Mouse (Mus musculus) thymus, adult 2 months (tissue): ENCODE measurements around the gene Slit2. TPM values are rescaled to one million over a fixed set of nuclear protein-coding genes. Genes with fewer than 3 reads are reported as not detected.

ENCODE experiments used
- DNase-seq: peaks from one replicate; pipeline ENCODE4 v3.0.0; 2021
- H3K27ac ChIP-seq: fragments of 200-500 bp; 2 replicates; pipeline ENCODE4 v1.5.1; 2012; ENCODE audit warnings: low read length, control low read depth; ENCODE audit not compliant: control insufficient read depth, insufficient read depth
- H3K27me3 ChIP-seq: fragments of 200-500 bp; 2 replicates; pipeline ENCODE4 v1.6.1; 2012; ENCODE audit warnings: mild to moderate bottlenecking, low read length, moderate library complexity, mixed read lengths; ENCODE audit not compliant: control insufficient read depth, insufficient read depth
- H3K36me3 ChIP-seq: fragments of 200-500 bp; 2 replicates; pipeline ENCODE4 v1.6.1; 2012; ENCODE audit warnings: mild to moderate bottlenecking, low read length, moderate library complexity; ENCODE audit not compliant: control insufficient read depth, insufficient read depth
- H3K4me1 ChIP-seq: fragments of 200-500 bp; replicated peaks from 2 replicates; pipeline ENCODE4 v1.6.1; 2012; ENCODE audit warnings: low read length; ENCODE audit not compliant: control insufficient read depth, insufficient read depth
- H3K4me3 ChIP-seq: fragments of 200-500 bp; 2 replicates; pipeline ENCODE4 v1.5.1; 2012; ENCODE audit warnings: mild to moderate bottlenecking, low read length, control low read depth, moderate library complexity; ENCODE audit not compliant: control insufficient read depth, insufficient read depth
- CTCF ChIP-seq: fragments of 200-500 bp; IDR thresholded peaks from 2 replicates; pipeline ENCODE4 v1.5.1; 2012; ENCODE audit warnings: mild to moderate bottlenecking, control low read depth, low read length, moderate library complexity, borderline replicate concordance; ENCODE audit not compliant: control insufficient read depth, poor library complexity, insufficient read depth; ENCODE audit errors: extremely low read depth
- POLR2A ChIP-seq: fragments of 200-500 bp; IDR thresholded peaks from 2 replicates; pipeline ENCODE4 v1.6.1; 2012; ENCODE audit warnings: mild to moderate bottlenecking, low read length, control low read depth, moderate library complexity; ENCODE audit not compliant: control insufficient read depth, poor library complexity, insufficient read depth; ENCODE audit errors: extremely low read depth
- WGBS: fragments of 180-500 bp; shearing (Covaris S2); methylation state at CpG from one replicate; pipeline ENCODE4 v1.1.7; 2018; 5-methylcytosine and 5-hydroxymethylcytosine counted together
- polyA plus RNA-seq: library from polyadenylated mRNA; depleted of rRNA; stranded (reverse); fragments of >200 nt; gene quantifications from 2 replicates; pipeline ENCODE4 v1.2.3, GENCODE M21; 2012

Slit2 gene
- polyA plus RNA-seq, 1 experiment = 0.73 TPM

DNA sequence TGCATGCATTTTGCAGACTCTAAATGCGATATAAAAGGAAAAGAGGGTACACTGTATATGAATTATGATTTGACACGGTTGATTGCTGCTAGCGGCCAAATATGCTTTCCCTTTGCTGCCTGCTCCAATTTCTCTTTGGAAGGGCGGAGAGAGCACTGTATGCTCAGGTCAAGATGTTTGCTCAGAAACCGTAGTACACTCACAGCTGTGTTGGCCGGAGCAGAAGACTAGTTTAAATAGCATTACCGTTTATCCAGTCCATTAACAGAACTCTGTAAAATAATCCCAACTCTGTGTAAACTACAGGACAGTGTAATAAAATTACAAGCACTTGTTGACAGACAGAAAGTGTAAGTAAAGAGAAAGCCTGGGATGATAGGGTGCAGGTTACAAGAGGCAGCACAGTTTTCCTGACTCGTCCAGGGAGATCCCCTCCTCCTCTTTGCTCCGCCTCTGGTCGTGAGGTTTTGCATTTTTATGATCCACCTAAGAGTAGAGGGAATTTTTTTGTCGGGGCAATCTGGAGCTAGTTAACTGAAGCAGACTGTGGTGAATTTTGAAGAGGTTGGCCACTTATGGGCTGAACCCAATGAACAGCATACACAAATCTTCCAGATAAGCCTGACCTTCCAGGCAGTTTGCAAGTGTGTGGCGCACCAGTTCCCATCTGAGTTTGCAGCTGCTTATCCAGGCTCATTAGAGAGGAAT is 20.9 kb downstream of the Slit2 start:
- no peaks in the 10 kb centered on the region for H3K4me1 ChIP-seq
- H3K27ac ChIP-seq = no peak overlapping the region
- no peak for DNase-seq
- no peaks in the 10 kb centered on the region for H3K36me3 ChIP-seq
- no peak for TF ChIP-seq CTCF
- TF ChIP-seq POLR2A = no peak
- 84% methylated on average over 12 of the region's 12 CpGs for WGBS
- H3K27me3 ChIP-seq = no peaks in the 10 kb centered on the region
- H3K4me3 ChIP-seq = no peak overlapping the region

DNA sequence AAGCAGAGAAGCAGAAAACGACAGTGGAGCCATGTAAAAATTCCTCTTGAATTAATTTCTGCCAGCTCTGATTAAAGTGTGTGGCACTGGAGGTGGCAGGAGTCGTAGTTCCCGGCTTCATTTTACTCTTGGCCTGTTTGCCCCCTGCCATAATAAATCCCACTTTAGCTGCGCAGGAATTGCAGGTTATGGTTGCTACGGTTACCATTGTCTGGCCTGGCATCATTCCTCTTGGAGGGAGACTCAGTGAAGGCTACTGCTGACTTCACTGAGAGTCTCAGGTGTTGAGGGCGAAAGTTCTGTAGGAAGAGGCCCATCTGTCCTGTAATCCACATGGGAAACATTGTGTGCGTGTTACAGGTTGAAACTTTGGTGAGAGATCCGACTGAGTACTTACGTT is 22.6 kb downstream of the Slit2 start:
- Histone ChIP-seq H3K27me3 (no peaks in the 10 kb centered on the region), H3K36me3 (no peaks in the 10 kb centered on the region), H3K4me3 (no peak overlapping the region), H3K4me1 (no peaks in the 10 kb centered on the region), H3K27ac (no peak overlapping the region)
- no peak for TF ChIP-seq POLR2A
- no peak for TF ChIP-seq CTCF
- DNase-seq = no peak
- WGBS = 95% methylated on average over 9 of the region's 9 CpGs

DNA sequence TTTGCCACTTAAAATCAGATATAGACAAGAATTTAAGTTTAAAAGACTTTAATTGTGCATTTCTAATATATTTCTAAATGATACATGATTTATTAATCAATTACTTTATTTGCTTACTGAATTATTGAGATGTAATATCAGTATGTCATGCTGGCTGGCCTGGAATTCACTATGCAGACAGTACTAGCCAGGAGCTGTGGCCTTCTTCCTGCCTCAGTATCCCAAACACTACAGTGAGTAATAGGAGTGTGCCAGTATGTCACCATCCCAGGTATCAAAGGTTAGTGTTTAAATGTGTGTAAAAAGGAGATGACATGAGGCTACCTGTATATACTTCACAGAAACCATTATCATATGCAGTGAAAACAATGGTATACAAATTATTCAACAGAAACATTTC is 23.1 kb downstream of the Slit2 start:
- Histone ChIP-seq H3K27ac (no peak overlapping the region), H3K4me1 (no peaks in the 10 kb centered on the region), H3K36me3 (no peaks in the 10 kb centered on the region), H3K27me3 (no peaks in the 10 kb centered on the region), H3K4me3 (no peak overlapping the region)
- no peak for DNase-seq
- no peak for TF ChIP-seq CTCF
- TF ChIP-seq POLR2A = no peak

DNA sequence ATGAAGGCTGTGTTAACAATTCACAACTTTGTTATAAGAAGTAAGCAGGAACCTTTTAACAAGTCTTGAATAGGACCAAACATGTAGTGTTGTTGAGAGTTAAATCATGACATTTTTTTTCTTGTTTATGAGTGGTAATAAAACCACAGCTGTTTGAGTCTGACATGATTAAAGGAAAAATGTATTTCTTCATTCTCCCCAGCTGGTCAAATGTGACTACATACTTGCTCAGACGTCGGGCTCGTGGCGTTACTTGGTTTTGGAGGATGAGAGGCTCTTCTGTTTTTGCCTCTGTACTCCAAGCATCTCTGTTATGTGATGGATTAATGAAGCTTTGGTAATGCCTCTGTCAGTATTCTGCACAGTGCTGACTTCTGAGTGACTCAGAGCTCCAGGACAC is 40.5 kb downstream of the Slit2 start:
- no peak for TF ChIP-seq CTCF
- no peak for TF ChIP-seq POLR2A
- Histone ChIP-seq H3K36me3 (no peaks in the 10 kb centered on the region), H3K4me1 (no peaks in the 10 kb centered on the region), H3K4me3 (no peak overlapping the region), H3K27me3 (no peaks in the 10 kb centered on the region), H3K27ac (no peak overlapping the region)
- no peak for DNase-seq
- WGBS = 90% methylated on average over 4 of the region's 4 CpGs

DNA sequence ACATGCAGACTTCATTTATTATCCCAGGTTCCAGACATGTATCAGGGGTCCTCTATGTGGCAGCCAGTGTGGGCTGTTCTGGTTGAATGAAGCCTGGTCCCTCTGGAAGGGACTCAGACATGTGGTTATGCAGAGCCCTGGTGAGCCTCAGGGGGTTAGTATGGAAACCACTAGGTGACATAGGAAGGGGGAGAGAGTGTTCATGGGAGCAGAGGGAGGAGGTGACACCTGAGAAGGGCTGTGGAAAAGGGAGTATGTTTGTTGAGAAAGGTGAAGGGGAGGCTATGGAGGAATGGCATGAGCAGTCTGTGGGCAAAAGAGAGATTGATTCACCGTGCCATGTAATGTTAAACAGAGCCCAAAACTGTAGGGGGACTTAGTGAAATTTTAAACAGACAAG is 51.9 kb downstream of the Slit2 start:
- no peak for DNase-seq
- Histone ChIP-seq H3K36me3 (no peaks in the 10 kb centered on the region), H3K4me1 (no peaks in the 10 kb centered on the region), H3K4me3 (no peak overlapping the region), H3K27me3 (no peaks in the 10 kb centered on the region), H3K27ac (no peak overlapping the region)
- no peak for TF ChIP-seq POLR2A
- no peak for TF ChIP-seq CTCF
- 86% methylated on average over 1 of the region's 1 CpGs for WGBS

DNA sequence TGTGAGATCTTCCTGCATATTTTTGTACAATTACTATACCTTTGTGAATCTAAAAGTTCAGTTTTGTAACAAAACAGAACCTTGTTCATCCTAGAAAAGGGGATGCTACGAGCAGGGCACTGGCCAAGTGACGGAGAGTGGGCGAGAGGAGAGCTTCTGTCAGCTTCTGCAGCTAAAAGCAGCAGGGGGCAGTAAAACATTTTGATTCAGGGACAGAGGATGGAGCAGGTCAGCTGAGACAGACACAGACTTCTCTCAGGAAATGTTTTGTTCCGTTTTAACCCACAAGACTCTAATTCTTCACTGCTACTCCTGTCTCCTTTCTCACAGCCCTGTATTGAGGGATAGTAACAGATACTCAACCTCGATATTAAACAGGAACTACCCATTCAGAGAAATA is 55.1 kb downstream of the Slit2 start:
- no peak overlapping the region for H3K4me3 ChIP-seq
- no peak overlapping the region for H3K27ac ChIP-seq
- H3K4me1 ChIP-seq = no peaks in the 10 kb centered on the region
- H3K36me3 ChIP-seq = no peaks in the 10 kb centered on the region
- H3K27me3 ChIP-seq = no peaks in the 10 kb centered on the region
- TF ChIP-seq POLR2A (no peak), CTCF (no peak)
- 17% methylated on average over 5 of the region's 5 CpGs for WGBS
- DNase-seq = no peak

DNA sequence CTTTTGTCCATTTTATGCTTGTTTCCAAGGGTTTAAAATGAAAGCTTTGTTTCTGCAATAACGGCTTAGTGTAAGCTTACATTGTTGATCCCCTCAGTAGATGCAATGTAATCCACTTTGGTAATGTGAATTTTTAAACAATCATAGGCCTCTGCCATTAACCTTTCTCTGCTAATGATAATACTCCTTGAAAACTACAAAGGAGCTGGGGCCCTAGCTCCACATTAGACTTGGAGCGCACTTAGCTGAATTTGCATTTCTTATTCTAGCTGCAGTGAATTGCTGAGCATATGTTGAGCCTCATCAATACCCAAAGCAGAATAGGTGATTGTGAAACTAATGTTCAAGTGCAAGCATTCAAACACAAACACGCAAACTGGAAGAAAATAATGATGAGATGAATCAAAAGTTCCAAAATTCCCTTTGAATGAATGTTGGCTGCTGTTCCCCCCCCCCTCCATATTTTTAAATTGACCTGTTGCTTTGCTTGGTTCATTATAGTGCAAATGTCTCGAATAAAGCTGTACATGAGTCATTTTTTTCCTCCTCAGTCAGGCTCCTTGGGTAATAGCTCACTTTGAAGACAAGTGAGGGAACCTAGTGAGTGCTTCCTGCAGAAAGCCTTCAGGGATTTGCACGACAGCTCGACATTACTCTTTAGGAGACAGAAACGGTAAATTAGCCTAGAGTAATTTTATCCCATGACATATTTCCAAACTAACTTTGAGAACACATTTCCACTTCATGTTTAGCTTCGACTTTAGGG is 66.2 kb downstream of the Slit2 start:
- no peaks in the 10 kb centered on the region for H3K27me3 ChIP-seq
- WGBS = 81% methylated on average over 8 of the region's 8 CpGs
- no peaks in the 10 kb centered on the region for H3K36me3 ChIP-seq
- H3K4me1 ChIP-seq = no peaks in the 10 kb centered on the region
- H3K27ac ChIP-seq = no peak overlapping the region
- TF ChIP-seq POLR2A (no peak), CTCF (no peak)
- no peak overlapping the region for H3K4me3 ChIP-seq
- no peak for DNase-seq
